Mouse (Mus musculus): ENCODE data around the gene Plg. TPM values are rescaled to one million over a fixed set of nuclear protein-coding genes. Genes with fewer than 3 reads are reported as not detected.

Gene Plg
- polyA plus RNA-seq, 1 experiment from 2014 or later, result not detected

GRCm38 (mm10) chr17:12369393-12369792 is 9.0 kb upstream of the Plg start:
- H3K27ac ChIP-seq, result no peak overlapping the region
- H3K4me3 ChIP-seq, result no peak overlapping the region
- DNase-seq (ENCODE audit: extremely low spot score, low spot score), result no peak
- 78% methylated on average over 5 of the region's 5 CpGs for WGBS
- peaks cover 9% of the 10 kb centered on the region for H3K4me1 ChIP-seq
- H3K36me3 ChIP-seq (replicated peaks), result no peaks in the 10 kb centered on the region
- H3K9me3 ChIP-seq, result no peaks in the 10 kb centered on the region
- H3K27me3 ChIP-seq (ENCODE audit: poor library complexity, severe bottlenecking), result no peaks in the 10 kb centered on the region

GRCm38 (mm10) chr17:12370289-12370688 is 8.1 kb upstream of the Plg start:
- Histone ChIP-seq H3K36me3 (replicated peaks) (no peaks in the 10 kb centered on the region), H3K27me3 (ENCODE audit: poor library complexity, severe bottlenecking) (no peaks in the 10 kb centered on the region), H3K4me1 (peaks cover 8% of the 10 kb centered on the region; the same call in 1 of the 2 replicates), H3K4me3 (no peak overlapping the region), H3K27ac (no peak overlapping the region), H3K9me3 (no peaks in the 10 kb centered on the region)
- no peak for DNase-seq (ENCODE audit: extremely low spot score, low spot score)
- WGBS, result 78% methylated on average over 4 of the region's 4 CpGs

- Histone ChIP-seq H3K27me3 (ENCODE audit: poor library complexity, severe bottlenecking) (no peaks in the 10 kb centered on the region), H3K27ac (no peak overlapping the region), H3K4me1 (peaks cover 8% of the 10 kb centered on the region; the same call in 1 of the 2 replicates), H3K9me3 (no peaks in the 10 kb centered on the region), H3K4me3 (peak overlapping the region; percentile 22), H3K36me3 (replicated peaks) (no peaks in the 10 kb centered on the region)
- 39% methylated on average over 10 of the region's 10 CpGs for WGBS
- peak; percentile 30 for DNase-seq (ENCODE audit: extremely low spot score, low spot score)
Measured at GRCm38 (mm10) chr17:12371310-12371925, 7.0 kb upstream of the Plg start.

- Histone ChIP-seq H3K9me3 (no peaks in the 10 kb centered on the region), H3K36me3 (replicated peaks) (no peaks in the 10 kb centered on the region), H3K27me3 (ENCODE audit: poor library complexity, severe bottlenecking) (no peaks in the 10 kb centered on the region), H3K27ac (no peak overlapping the region), H3K4me1 (peaks cover 8% of the 10 kb centered on the region; the same call in 1 of the 2 replicates), H3K4me3 (no peak overlapping the region)
- peak; percentile 69 for DNase-seq (ENCODE audit: extremely low spot score, low spot score)
- WGBS, result 31% methylated on average over 4 of the region's 4 CpGs
Measured at GRCm38 (mm10) chr17:12372021-12372420, 6.4 kb upstream of the Plg start.

- 78% methylated on average over 3 of the region's 3 CpGs for whole genome bisulfite sequencing
- no peaks in the 10 kb centered on the region for H3K27me3 ChIP-seq (ENCODE audit: poor library complexity, severe bottlenecking)
- no peaks in the 10 kb centered on the region for H3K9me3 ChIP-seq
- DNase-seq (ENCODE audit: extremely low spot score, low spot score), result no peak
- H3K4me3 ChIP-seq, result no peak overlapping the region
- H3K36me3 ChIP-seq (replicated peaks), result no peaks in the 10 kb centered on the region
- peaks cover 5% of the 10 kb centered on the region; the same call in 1 of the 2 replicates for H3K4me1 ChIP-seq
- H3K27ac ChIP-seq, result no peak overlapping the region
Measured at GRCm38 (mm10) chr17:12373601-12374144, 4.7 kb upstream of the Plg start.

- no peak for DNase-seq (ENCODE audit: extremely low spot score, low spot score)
- no peaks in the 10 kb centered on the region for H3K9me3 ChIP-seq
- 0 out of 2 replicates have a peak, but pooled peaks cover 3% of the 10 kb centered on the region for H3K4me1 ChIP-seq
- H3K27me3 ChIP-seq (ENCODE audit: poor library complexity, severe bottlenecking), result no peaks in the 10 kb centered on the region
- no peaks in the 10 kb centered on the region for H3K36me3 ChIP-seq (replicated peaks)
- no peak overlapping the region for H3K4me3 ChIP-seq
- WGBS, result 90% methylated on average over 4 of the region's 4 CpGs
- H3K27ac ChIP-seq, result no peak overlapping the region
Measured at GRCm38 (mm10) chr17:12380287-12380686, 1.9 kb downstream of the Plg start.

GRCm38 (mm10) chr17:12381579-12381978 is 3.2 kb downstream of the Plg start:
- 0 out of 2 replicates have a peak, but pooled peaks cover 3% of the 10 kb centered on the region for H3K4me1 ChIP-seq
- H3K27me3 ChIP-seq (ENCODE audit: poor library complexity, severe bottlenecking), result no peaks in the 10 kb centered on the region
- H3K36me3 ChIP-seq (replicated peaks), result no peaks in the 10 kb centered on the region
- DNase-seq (ENCODE audit: extremely low spot score, low spot score), result no peak
- no peak overlapping the region for H3K4me3 ChIP-seq
- H3K27ac ChIP-seq, result no peak overlapping the region
- no peaks in the 10 kb centered on the region for H3K9me3 ChIP-seq
- 92% methylated on average over 2 of the region's 2 CpGs for WGBS

- WGBS, result 43% methylated on average over 2 of the region's 2 CpGs
- H3K27ac ChIP-seq, result no peak overlapping the region
- no peaks in the 10 kb centered on the region for H3K36me3 ChIP-seq (replicated peaks)
- no peak for DNase-seq (ENCODE audit: extremely low spot score, low spot score)
- H3K27me3 ChIP-seq (ENCODE audit: poor library complexity, severe bottlenecking), result no peaks in the 10 kb centered on the region
- no peak overlapping the region for H3K4me3 ChIP-seq
- H3K4me1 ChIP-seq, result 0 out of 2 replicates have a peak, but pooled peaks cover 3% of the 10 kb centered on the region
- H3K9me3 ChIP-seq, result no peaks in the 10 kb centered on the region
Measured at GRCm38 (mm10) chr17:12382531-12382930, 4.1 kb downstream of the Plg start.

- Histone ChIP-seq H3K27ac (no peak overlapping the region), H3K4me1 (0 out of 2 replicates have a peak, but pooled peaks cover 3% of the 10 kb centered on the region), H3K4me3 (no peak overlapping the region), H3K27me3 (ENCODE audit: poor library complexity, severe bottlenecking) (no peaks in the 10 kb centered on the region), H3K36me3 (replicated peaks) (no peaks in the 10 kb centered on the region), H3K9me3 (no peaks in the 10 kb centered on the region)
- 80% methylated on average over 8 of the region's 8 CpGs for WGBS
- no peak for DNase-seq (ENCODE audit: extremely low spot score, low spot score)
Measured at GRCm38 (mm10) chr17:12385049-12385794, 6.8 kb downstream of the Plg start.

- no peak overlapping the region for H3K27ac ChIP-seq
- no peak overlapping the region for H3K4me3 ChIP-seq
- WGBS, result 90% methylated on average over 2 of the region's 2 CpGs
- H3K27me3 ChIP-seq (ENCODE audit: poor library complexity, severe bottlenecking), result no peaks in the 10 kb centered on the region
- H3K4me1 ChIP-seq, result no peaks in the 10 kb centered on the region
- H3K9me3 ChIP-seq, result no peaks in the 10 kb centered on the region
- H3K36me3 ChIP-seq (replicated peaks), result no peaks in the 10 kb centered on the region
- DNase-seq (ENCODE audit: extremely low spot score, low spot score), result no peak
Measured at GRCm38 (mm10) chr17:12387781-12388180, 9.4 kb downstream of the Plg start.

- no peak overlapping the region for H3K4me3 ChIP-seq
- no peaks in the 10 kb centered on the region for H3K36me3 ChIP-seq (replicated peaks)
- no peak for DNase-seq (ENCODE audit: extremely low spot score, low spot score)
- 97% methylated on average over 7 of the region's 7 CpGs for WGBS
- no peaks in the 10 kb centered on the region for H3K4me1 ChIP-seq
- no peak overlapping the region for H3K27ac ChIP-seq
- no peaks in the 10 kb centered on the region for H3K27me3 ChIP-seq (ENCODE audit: poor library complexity, severe bottlenecking)
- no peaks in the 10 kb centered on the region for H3K9me3 ChIP-seq
Measured at GRCm38 (mm10) chr17:12388239-12388638, 9.8 kb downstream of the Plg start.

GRCm38 (mm10) chr17:12396163-12396677 is 17.8 kb downstream of the Plg start:
- Histone ChIP-seq H3K27me3 (ENCODE audit: poor library complexity, severe bottlenecking) (no peaks in the 10 kb centered on the region), H3K27ac (no peak overlapping the region), H3K4me3 (no peak overlapping the region), H3K36me3 (replicated peaks) (no peaks in the 10 kb centered on the region), H3K9me3 (no peaks in the 10 kb centered on the region), H3K4me1 (no peaks in the 10 kb centered on the region)
- WGBS, result 92% methylated on average over 9 of the region's 9 CpGs
- no peak for DNase-seq (ENCODE audit: extremely low spot score, low spot score)

GRCm38 (mm10) chr17:12403420-12403819 is 25.0 kb downstream of the Plg start:
- H3K4me3 ChIP-seq, result no peak overlapping the region
- no peak overlapping the region for H3K27ac ChIP-seq
- no peak for DNase-seq (ENCODE audit: extremely low spot score, low spot score)
- H3K36me3 ChIP-seq (replicated peaks), result no peaks in the 10 kb centered on the region
- no peaks in the 10 kb centered on the region for H3K4me1 ChIP-seq
- 74% methylated on average over 7 of the region's 7 CpGs for WGBS
- H3K9me3 ChIP-seq, result peaks cover 9% of the 10 kb centered on the region; the same call in 1 of the 2 replicates
- H3K27me3 ChIP-seq (ENCODE audit: poor library complexity, severe bottlenecking), result no peaks in the 10 kb centered on the region
